Mouse (Mus musculus) brain, embryonic 14.5 days (tissue): ENCODE results near the gene Efcc1. TPM values are rescaled to one million over a fixed set of nuclear protein-coding genes. Genes with fewer than 3 reads are reported as not detected.

Experiments used
- DNase-seq: peaks from one replicate; pipeline ENCODE4 v3.0.0-alpha.2; 2011; ENCODE audit warnings: low read depth
- CTCF ChIP-seq: fragments of 200-500 bp; IDR thresholded peaks from 2 replicates; pipeline ENCODE4 v1.5.1; 2012; ENCODE audit warnings: inconsistent platforms, mild to moderate bottlenecking, moderate library complexity, borderline replicate concordance; ENCODE audit not compliant: insufficient read depth, insufficient read length; ENCODE audit errors: extremely low read depth
- POLR2A ChIP-seq: fragments of 200-500 bp; IDR thresholded peaks from 2 replicates; pipeline ENCODE4 v1.6.1; 2012; ENCODE audit warnings: mild to moderate bottlenecking, inconsistent platforms, borderline replicate concordance; ENCODE audit not compliant: poor library complexity, insufficient read depth, insufficient read length, severe bottlenecking; ENCODE audit errors: extremely low read depth
- polyA plus RNA-seq: library from polyadenylated mRNA; depleted of rRNA; stranded (reverse); fragments of >200 nt; gene quantifications from 2 replicates; pipeline ENCODE4 v1.2.3, GENCODE M21; 2012

Gene Efcc1
- polyA plus RNA-seq, 1 experiment, result 4.6 TPM

DNA sequence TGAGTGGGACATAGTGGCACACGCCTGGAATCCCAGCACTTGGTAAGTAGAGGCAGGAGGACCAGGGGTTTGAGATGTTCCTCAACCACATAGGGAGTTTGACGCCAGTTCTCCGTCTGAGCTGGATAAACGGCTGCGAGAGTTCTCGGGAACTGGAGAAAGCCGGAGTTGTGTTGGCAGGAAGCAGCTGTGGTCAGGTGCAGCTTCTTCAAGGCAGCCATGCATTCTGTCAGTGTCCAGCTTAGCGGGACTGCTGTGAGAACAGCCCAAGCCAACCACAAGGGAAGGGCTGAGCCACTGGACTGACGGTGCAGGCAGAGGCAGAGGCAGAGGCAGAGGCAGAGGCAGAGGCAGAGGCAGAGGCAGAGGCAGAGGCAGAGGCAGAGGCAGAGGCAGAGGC is 44.2 kb downstream of the Efcc1 start:
- TF ChIP-seq CTCF, result no peak
- no peak for TF ChIP-seq POLR2A

DNA sequence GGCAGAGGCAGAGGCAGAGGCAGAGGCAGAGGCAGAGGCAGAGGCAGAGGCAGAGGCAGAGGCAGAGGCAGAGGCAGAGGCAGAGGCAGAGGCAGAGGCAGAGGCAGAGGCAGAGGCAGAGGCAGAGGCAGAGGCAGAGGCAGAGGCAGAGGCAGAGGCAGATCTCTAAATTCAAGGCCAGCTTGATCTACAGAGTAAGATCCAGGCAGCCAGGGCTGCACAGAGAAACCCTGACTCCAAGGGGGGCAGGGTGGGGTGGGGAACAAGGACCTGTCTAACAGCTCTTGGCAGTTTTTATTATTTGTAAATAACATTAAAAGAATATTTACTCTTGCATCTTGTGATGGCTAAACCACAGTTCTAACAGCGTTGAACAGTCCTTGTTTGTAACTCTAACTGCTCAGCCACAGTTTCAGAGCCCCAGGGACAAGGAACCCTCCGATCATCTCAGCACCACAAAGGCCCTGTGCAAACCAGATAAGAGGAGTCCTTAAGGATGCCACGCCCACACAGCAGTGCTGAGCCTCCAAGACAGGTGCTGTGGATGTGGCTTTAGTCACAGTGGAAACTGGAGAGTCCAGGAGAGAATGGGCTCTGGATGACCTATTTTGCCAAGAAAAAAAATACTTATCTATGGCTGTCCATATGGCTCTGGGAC is 45.0 kb downstream of the Efcc1 start:
- DNase-seq, result no peak

More for the DNA sequence above, 44.2 kb downstream of the Efcc1 start:
- no peak for DNase-seq

DNA sequence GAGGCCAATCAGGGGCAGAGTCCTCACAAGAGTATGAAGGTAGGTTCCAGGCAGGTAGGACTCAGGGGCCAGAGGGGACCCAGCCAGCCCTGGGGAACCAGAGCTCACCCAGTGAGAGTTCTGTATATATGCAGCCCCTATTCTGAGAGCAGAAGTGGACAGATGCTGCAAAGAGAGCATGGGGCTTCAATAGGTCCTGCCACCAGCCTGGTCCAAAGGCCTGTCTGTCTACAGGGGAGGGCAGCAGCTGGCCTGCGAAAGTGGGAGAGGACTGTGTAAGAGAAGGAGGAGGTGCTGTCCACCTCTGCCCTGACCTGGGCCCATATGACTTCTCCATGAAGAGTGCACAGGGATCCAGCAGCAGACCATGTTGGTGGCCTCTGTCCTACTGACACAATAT is 46.0 kb downstream of the Efcc1 start:
- TF ChIP-seq POLR2A (no peak), CTCF (no peak)
- DNase-seq, result no peak

More for the DNA sequence above, 45.0 kb downstream of the Efcc1 start:
- no peak for TF ChIP-seq CTCF
- no peak for TF ChIP-seq POLR2A

DNA sequence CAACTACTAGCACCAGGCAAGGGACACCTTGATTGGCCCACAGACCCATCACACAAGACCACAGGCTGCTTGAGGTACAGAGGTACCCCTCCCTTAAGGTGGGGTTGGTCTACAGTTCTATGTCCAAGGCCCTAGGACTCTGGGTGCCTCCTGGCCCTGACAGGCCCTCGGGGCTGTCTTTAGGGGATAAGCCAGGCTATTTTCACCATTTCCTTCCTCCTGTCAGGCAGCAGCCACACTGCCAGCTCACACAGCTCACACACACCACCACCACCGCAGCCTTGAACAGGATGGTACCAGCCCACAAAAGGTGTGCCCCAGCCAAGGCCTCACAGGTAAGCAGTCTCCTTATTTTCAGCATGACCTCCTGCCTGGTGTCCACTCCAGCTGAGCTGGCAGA is 47.2 kb downstream of the Efcc1 start, which contains the start of gene Gp9:
Gene Gp9, plus strand, starts transcription at position 231 of the 400 bp plus-strand sequence.
- no peak for DNase-seq

DNA sequence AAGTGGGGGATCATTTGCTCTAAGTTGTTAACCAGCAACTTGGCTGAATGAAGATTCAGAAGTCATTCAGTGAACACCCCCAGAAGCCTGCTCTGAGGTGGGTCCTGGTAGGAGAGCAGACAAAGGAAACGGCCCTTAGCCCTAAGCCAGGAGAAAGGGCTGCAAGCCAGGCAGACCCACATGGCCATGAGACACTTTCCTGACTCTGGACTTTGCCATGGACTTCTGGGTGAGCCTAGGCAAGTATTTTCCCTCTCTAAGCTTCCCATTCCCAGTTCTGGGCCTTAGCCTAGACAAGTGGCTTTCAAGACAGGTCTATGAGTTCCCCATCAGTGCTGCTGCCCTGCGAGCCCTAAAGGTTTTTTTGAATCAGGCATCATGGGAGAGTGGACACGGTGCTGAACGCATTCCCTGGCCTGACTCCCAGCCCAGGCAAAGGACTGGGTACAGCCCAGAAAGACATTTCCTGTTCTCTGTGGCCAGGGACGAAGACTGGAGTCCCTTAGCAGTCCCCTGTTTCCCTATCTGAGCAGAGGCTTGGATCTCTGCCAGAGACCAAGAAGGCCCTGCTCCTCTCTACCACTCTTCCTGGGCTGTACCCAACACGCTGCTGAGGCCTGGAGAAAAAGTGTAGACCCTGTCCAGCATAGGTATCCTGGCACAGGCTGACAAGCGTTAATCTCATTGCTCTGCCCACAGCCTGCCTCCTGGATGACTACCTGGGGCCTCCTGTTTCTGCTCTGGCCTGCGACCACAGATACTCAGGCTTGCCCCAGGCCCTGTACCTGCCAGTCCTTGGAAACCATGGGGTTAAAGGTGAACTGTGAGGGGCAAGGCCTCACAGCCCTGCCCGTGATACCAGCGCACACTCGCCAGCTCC is 47.9 kb downstream of the Efcc1 start:
- TF ChIP-seq POLR2A (no peak), CTCF (no peak)
- peak; percentile 4 for DNase-seq

More for the DNA sequence above, 47.2 kb downstream of the Efcc1 start, which contains the start of gene Gp9:
- no peak for TF ChIP-seq CTCF
- TF ChIP-seq POLR2A, result no peak

DNA sequence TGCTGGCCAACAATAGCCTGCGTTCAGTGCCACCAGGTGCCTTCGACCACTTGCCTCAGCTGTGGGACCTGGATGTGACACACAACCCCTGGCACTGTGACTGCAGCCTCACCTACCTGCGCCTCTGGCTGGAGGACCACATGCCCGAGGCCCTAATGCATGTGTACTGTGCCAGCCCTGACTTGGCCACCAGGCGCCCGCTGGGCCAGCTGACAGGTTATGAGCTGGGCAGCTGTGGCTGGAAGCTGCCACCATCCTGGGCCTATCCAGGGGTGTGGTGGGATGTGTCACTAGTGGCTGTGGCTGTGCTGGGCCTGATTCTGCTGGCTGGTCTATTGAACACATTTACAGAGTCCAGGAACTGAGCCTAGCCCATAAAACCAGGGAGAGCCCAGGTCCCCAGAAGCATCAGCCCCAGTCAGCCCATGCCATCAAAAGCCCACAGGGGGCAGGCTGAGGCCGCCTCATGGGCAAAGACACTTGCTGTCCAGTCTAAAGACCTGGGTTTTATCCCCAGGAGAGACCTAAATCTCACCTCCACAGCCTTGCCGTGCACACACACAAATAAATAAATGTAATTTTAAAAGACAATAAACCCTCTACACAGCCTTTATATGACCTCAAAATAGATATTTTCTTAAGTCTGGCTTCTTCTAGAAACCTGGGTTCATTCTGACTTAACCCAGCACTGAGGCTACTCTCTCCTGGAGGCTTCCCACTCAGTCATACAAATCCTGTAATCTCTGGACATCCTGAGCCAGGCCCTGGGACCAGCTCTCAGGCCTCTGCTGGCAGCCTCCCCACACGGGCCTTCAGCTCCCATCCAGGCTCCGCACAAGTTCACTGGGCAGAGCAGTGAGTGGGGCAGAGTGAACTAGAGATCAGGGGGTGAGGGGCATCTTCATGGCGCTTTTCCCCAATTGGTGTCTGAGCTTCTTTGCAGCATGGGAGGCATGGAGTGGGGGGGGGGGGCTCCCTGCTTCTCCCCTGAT is 48.8 kb downstream of the Efcc1 start:
- TF ChIP-seq CTCF (peak; percentile 4; the same call in 1 of the 2 replicates), POLR2A (no peak)
- no peak for DNase-seq

DNA sequence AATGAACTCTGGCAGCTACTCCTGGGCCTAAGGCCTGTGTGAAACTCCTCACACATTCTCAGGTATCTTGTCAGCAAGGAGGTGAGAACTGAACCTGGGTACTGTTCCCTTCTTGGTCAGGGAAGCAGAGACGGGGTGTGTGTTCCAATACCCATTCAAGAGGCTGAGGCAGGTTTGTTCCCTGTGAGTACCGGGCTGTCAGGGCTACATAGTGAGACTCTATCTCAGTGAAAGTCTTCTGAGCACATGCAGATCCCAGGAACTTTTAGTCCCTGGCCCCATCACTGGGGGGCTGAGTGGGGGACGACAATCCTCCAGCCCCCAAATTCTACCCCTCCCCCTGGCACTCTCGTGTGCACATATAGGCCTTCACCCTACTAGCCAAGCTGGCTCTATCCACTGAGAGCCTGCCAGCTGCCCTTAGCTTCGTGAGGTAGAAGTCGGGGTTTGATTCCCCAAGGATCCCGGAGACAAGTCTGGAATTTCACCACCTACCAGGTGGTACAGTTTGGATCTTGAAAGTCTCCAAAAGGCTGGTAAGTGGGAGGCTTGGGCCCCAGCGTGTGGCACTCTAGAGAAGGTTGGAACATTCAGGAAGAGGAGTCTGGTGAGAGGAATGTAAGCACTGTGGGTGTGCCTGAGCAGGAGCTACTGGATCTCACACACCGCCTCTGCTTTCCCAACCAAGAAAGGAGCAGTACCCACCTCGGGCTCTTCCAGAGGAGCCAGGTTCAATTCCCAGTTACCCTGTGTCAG is 50.1 kb downstream of the Efcc1 start:
- TF ChIP-seq POLR2A (no peak), CTCF (no peak)
- no peak for DNase-seq

DNA sequence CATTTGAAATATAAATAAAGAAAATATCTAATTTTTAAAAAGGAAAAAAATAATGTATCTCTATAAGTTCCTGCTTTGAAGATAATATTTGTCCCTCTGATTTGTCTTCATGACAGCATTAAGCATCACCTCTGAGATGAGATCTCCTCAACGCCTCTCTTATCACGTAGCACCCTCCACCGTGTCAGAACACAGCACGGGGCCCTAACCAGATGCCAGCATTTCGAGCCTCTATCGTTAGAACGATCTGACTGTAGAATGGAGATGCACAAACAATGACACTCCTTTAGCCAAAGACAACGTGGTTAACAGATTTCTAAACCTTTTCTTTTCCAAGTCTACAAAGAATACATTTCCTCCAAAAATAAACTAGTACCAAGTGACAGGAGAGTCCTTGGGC is 53.4 kb downstream of the Efcc1 start:
- TF ChIP-seq POLR2A (no peak), CTCF (no peak)
- no peak for DNase-seq

DNA sequence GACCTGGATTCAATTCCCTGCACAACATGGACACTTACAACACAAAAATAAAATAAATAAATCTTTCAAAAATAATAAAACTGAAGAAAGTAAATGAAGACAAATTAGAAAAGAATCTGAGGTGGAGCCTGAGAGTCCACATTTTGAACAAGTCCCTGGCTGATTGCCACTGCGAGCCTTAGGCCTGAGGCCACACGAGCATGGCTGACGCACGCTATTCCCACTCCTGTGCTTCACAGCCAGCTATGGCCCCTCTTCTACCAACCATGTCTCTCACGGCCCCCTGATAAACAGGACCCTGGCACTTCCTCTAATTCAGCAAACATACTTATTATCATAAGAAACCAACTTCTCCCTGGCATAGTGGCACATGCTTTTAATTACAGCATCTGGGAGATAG is 56.0 kb downstream of the Efcc1 start:
- DNase-seq, result no peak

More for the DNA sequence above, 56.0 kb downstream of the Efcc1 start:
- TF ChIP-seq POLR2A (no peak), CTCF (no peak)
